Mouse (Mus musculus) stomach, postnatal 0 days (tissue): ENCODE results near the gene Acaa1a. TPM values are rescaled to one million over a fixed set of nuclear protein-coding genes. Genes with fewer than 3 reads are reported as not detected.

ENCODE experiments used
- ATAC-seq: fragments of 200-750 bp; cut with Nextera tagmentation; 2 replicates; pipeline ENCODE4 v1.8.0; 2017; ENCODE audit not compliant: low FRiP score, low TSS enrichment
- DNase-seq: peaks from one replicate; pipeline ENCODE4 v3.0.0-alpha.2; 2016; ENCODE audit warnings: low spot score
- H3K27ac ChIP-seq: fragments of 300-500 bp; sonication (generic); replicated peaks from 2 replicates; pipeline ENCODE4 v1.5.1; 2014; ENCODE audit warnings: mild to moderate bottlenecking, control low read depth
- H3K27me3 ChIP-seq: fragments of 300-500 bp; sonication (generic); 2 replicates; pipeline ENCODE4 v1.6.1; 2014; ENCODE audit warnings: low read length; ENCODE audit not compliant: control insufficient read depth, insufficient read depth
- H3K36me3 ChIP-seq: fragments of 300-500 bp; sonication (generic); 2 replicates; pipeline ENCODE4 v1.6.1; 2014; ENCODE audit warnings: low read length, mixed read lengths; ENCODE audit not compliant: control insufficient read depth, insufficient read depth
- H3K4me1 ChIP-seq: fragments of 300-500 bp; sonication (generic); replicated peaks from 2 replicates; pipeline ENCODE4 v1.6.1; 2014; ENCODE audit warnings: antibody characterized with exemption; ENCODE audit not compliant: control insufficient read depth, insufficient read depth
- H3K4me2 ChIP-seq: fragments of 300-500 bp; sonication (generic); replicated peaks from 2 replicates; pipeline ENCODE4 v1.6.1; 2014; ENCODE audit warnings: low read depth, mild to moderate bottlenecking, control low read depth, moderate library complexity
- H3K4me3 ChIP-seq: fragments of 300-500 bp; sonication (generic); 2 replicates; pipeline ENCODE4 v1.5.1; 2014; ENCODE audit warnings: low read depth, low read length, control low read depth
- H3K9ac ChIP-seq: fragments of 300-500 bp; sonication (generic); 2 replicates; pipeline ENCODE4 v1.6.1; 2014; ENCODE audit warnings: mild to moderate bottlenecking, low read length, control low read depth, mixed read lengths
- H3K9me3 ChIP-seq: fragments of 300-500 bp; sonication (generic); 2 replicates; pipeline ENCODE4 v1.6.1; 2016; ENCODE audit warnings: low read length; ENCODE audit not compliant: control insufficient read depth
- CTCF ChIP-seq: IDR thresholded peaks from 2 replicates; pipeline ENCODE4 v1.5.1; 2016; ENCODE audit warnings: antibody characterized with exemption, low read depth, mild to moderate bottlenecking, moderate library complexity
- EP300 ChIP-seq: optimal IDR thresholded peaks from 2 replicates; pipeline ENCODE3; 2016; ENCODE audit warnings: antibody characterized with exemption
- WGBS: fragments of 180-500 bp; shearing (Covaris S2); extraction: QIAGEN DNeasy Blood & Tissue Kit; methylation state at CpG from one replicate; pipeline ENCODE4 v1.1.7; 2014; 5-methylcytosine and 5-hydroxymethylcytosine counted together
- polyA plus RNA-seq: library from polyadenylated mRNA; unstranded; fragments of >200 nt; fragmentation: Nextera tagmentation; extraction: Ambion mirVana; gene quantifications from 2 replicates; pipeline ENCODE4 v1.2.1, GENCODE M21; 2015

The Acaa1a gene
- polyA plus RNA-seq, 1 experiment from 2014 or later = 181 TPM

- Histone ChIP-seq H3K4me3 (peak overlapping the region; percentile 63), H3K9me3 (no peaks in the 10 kb centered on the region), H3K9ac (peak overlapping the region; percentile 82), H3K27ac (peak overlapping the region; percentile 83), H3K4me2 (peak overlapping the region; percentile 66), H3K36me3 (peaks cover 13% of the 10 kb centered on the region), H3K27me3 (no peaks in the 10 kb centered on the region), H3K4me1 (peaks cover 5% of the 10 kb centered on the region)
- WGBS = 4% methylated on average over 8 of the region's 8 CpGs
- DNase-seq (no peak), ATAC-seq (no peak)
- TF ChIP-seq CTCF (no peak), EP300 (no peak)
Observed at GRCm38 (mm10) chr9:119340212-119340580, 720 bp downstream of the Acaa1a start.

- Histone ChIP-seq H3K27ac (peak within 1 kb of the TSS; percentile 93), H3K27me3 (no peaks in the 10 kb centered on the region), H3K4me3 (peak within 1 kb of the TSS; percentile 63), H3K4me2 (peak within 1 kb of the TSS; percentile 70), H3K9ac (peak within 1 kb of the TSS; percentile 86), H3K9me3 (no peaks in the 10 kb centered on the region), H3K4me1 (peaks cover 5% of the 10 kb centered on the region), H3K36me3 (peaks cover 15% of the 10 kb centered on the region)
- WGBS = under 1% methylated on average over 68 of the region's 68 CpGs
- DNase-seq (peak; percentile 98), ATAC-seq (peak; percentile 97)
- TF ChIP-seq CTCF = no peak
- TF ChIP-seq EP300 = no peak
Observed at GRCm38 (mm10) chr9:119340909-119341816, 1.7 kb downstream of the Acaa1a start, which contains the start of gene Myd88. Gene Myd88 (minus strand): TSS chr9:119341411.

DNA sequence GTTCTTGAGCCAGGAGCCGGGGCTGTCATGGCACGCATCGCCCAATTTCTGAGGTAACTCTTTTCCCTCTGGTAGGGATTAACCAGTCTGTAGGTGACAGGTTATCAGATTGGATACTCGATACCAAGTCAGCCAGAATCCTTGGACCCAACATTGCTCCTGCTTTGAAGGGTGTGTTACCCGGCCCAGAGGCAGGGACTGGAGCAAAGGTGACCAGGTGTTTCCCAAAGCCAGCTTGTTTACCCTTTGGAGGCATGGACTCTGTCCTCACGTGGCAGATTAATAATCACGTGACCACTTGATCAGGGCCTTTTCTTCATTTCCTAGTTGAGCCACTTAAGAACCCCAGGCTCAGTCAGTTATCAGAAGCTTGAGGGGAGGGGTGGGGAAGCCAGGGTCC is 3.3 kb downstream of the Acaa1a start:
- H3K4me2 ChIP-seq = peak overlapping the region; percentile 70
- no peaks in the 10 kb centered on the region for H3K9me3 ChIP-seq
- peak; percentile 53 for ATAC-seq
- peak; percentile 87 for DNase-seq
- no peaks in the 10 kb centered on the region for H3K27me3 ChIP-seq
- H3K9ac ChIP-seq = no peak overlapping the region
- H3K27ac ChIP-seq = peak overlapping the region; percentile 93
- TF ChIP-seq EP300 = no peak
- TF ChIP-seq CTCF = no peak
- peaks cover 20% of the 10 kb centered on the region for H3K36me3 ChIP-seq
- H3K4me1 ChIP-seq = peaks cover 5% of the 10 kb centered on the region
- peak overlapping the region; percentile 63; the same call in 1 of the 2 replicates for H3K4me3 ChIP-seq
- 64% methylated on average over 7 of the region's 7 CpGs for WGBS

DNA sequence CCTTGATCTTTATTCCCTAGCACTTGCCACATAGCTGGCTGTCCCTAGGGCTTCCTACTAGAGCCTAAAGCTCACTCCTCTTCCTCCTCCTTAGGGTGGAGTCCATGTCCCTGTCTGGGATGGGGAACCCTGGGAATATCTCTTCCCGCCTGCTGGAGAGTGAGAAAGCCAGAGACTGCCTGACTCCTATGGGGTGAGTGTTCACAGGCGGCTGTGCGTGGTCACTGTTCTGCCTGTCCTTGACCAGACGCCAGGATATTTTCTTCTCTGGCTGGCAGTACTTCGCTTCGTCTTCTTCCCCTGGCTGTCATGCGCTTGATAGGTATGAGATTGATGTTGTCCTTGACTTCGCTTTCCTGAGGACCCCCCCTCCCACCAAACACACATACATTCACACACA is 6.9 kb downstream of the Acaa1a start:
- WGBS = 88% methylated on average over 8 of the region's 8 CpGs
- no peaks in the 10 kb centered on the region for H3K27me3 ChIP-seq
- H3K4me2 ChIP-seq = no peak overlapping the region
- ATAC-seq (no peak), DNase-seq (no peak)
- H3K4me3 ChIP-seq = no peak overlapping the region
- no peak for TF ChIP-seq CTCF
- no peaks in the 10 kb centered on the region; the same call in 1 of the 2 replicates for H3K4me1 ChIP-seq
- H3K27ac ChIP-seq = no peak overlapping the region
- H3K9ac ChIP-seq = no peak overlapping the region
- peaks cover 33% of the 10 kb centered on the region for H3K36me3 ChIP-seq
- no peaks in the 10 kb centered on the region for H3K9me3 ChIP-seq

- Histone ChIP-seq H3K4me3 (no peak overlapping the region), H3K9me3 (no peaks in the 10 kb centered on the region), H3K27ac (no peak overlapping the region), H3K4me2 (no peak overlapping the region), H3K4me1 (no peaks in the 10 kb centered on the region), H3K27me3 (no peaks in the 10 kb centered on the region), H3K36me3 (peaks cover 23% of the 10 kb centered on the region), H3K9ac (no peak overlapping the region)
- DNase-seq (no peak), ATAC-seq (no peak)
- TF ChIP-seq CTCF (no peak), EP300 (no peak)
- 78% methylated on average over 3 of the region's 3 CpGs for WGBS
Observed at GRCm38 (mm10) chr9:119350531-119350930, 11.1 kb downstream of the Acaa1a start.
